Mouse (Mus musculus): ENCODE results near the gene Hhex. TPM values are rescaled to one million over a fixed set of nuclear protein-coding genes. Genes with fewer than 3 reads are reported as not detected.

Gene Hhex
- 162 TPM for polyA plus RNA-seq (2014; fragmentation: Illumina TruSeq; extraction: RNeasy Lipid Tissue Mini Kit (QIAGEN cat#74804); ENCODE audit: low read depth, low replicate concordance)

DNA sequence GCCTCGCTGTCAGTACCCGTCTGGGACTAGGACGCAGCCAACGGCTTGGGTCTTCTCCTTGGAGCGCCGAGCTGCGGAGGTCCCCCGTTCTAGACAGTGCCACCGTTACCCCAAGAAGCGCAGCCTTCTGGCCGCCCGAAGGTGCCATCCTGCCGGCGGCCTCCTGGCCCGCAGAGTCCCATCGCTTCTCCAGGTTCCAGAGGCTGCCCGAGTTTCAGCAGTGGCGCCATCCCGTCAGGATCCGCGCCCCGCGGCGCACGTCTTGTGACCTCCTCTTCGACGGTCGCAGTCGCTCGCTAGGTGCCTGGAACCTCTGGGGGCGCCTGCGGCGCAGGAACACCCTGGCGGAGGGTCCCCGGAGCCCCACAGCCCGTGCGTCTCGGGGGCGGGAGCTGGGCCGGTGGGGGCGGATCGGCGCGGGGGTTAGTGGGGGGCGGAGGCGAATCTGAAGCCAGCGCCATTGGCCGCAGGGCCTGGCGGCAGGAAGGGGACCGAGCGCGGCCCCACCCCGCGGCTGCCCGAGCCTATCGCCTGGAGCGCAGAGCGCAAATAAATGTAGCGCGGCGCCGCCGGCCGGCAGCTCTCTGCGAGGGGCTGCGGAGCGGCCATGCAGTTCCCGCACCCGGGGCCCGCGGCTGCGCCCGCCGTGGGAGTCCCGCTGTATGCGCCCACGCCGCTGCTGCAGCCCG lies at the start of gene Hhex:
Hhex (plus strand) TSS at position 548 of the 689 bp plus-strand sequence.

Other genes with a start within 250 kb of the Hhex start
- 171 TPM for gene March5, start 227.3 kb upstream of the Hhex start, polyA plus RNA-seq (2014; fragmentation: Illumina TruSeq; extraction: RNeasy Lipid Tissue Mini Kit (QIAGEN cat#74804); ENCODE audit: low read depth, low replicate concordance)
- 7.5 TPM for gene Cpeb3, start 226.2 kb upstream of the Hhex start, polyA plus RNA-seq (2014; fragmentation: Illumina TruSeq; extraction: RNeasy Lipid Tissue Mini Kit (QIAGEN cat#74804); ENCODE audit: low read depth, low replicate concordance)
- 53.4 TPM for gene Ide, start 97.0 kb upstream of the Hhex start, polyA plus RNA-seq (2014; fragmentation: Illumina TruSeq; extraction: RNeasy Lipid Tissue Mini Kit (QIAGEN cat#74804); ENCODE audit: low read depth, low replicate concordance)
- gene Kif11, start 58.4 kb upstream of the Hhex start, polyA plus RNA-seq (2014; fragmentation: Illumina TruSeq; extraction: RNeasy Lipid Tissue Mini Kit (QIAGEN cat#74804); ENCODE audit: low read depth, low replicate concordance) = 0.72 TPM
- gene Exoc6, start 115.6 kb downstream of the Hhex start, polyA plus RNA-seq (2014; fragmentation: Illumina TruSeq; extraction: RNeasy Lipid Tissue Mini Kit (QIAGEN cat#74804); ENCODE audit: low read depth, low replicate concordance) = 27.9 TPM

Data from liver, adult 10 weeks (tissue).